Mouse (Mus musculus) urinary bladder, postnatal 4 days (tissue): ENCODE measurements around the gene Zfand4.

Source experiments
- DNase-seq, 2 experiments: peaks; one replicate each; pipeline ENCODE4 v3.0.0; 2021 to 2022; ENCODE audit warnings: low spot score in 2 of 2

Zfand4 gene

GRCm38 (mm10) chr6:116371500-116371899, 107.5 kb downstream of the Zfand4 start:
- DNase-seq = no peak

GRCm38 (mm10) chr6:116374136-116374535, 110.1 kb downstream of the Zfand4 start:
- no peak for DNase-seq

DNA sequence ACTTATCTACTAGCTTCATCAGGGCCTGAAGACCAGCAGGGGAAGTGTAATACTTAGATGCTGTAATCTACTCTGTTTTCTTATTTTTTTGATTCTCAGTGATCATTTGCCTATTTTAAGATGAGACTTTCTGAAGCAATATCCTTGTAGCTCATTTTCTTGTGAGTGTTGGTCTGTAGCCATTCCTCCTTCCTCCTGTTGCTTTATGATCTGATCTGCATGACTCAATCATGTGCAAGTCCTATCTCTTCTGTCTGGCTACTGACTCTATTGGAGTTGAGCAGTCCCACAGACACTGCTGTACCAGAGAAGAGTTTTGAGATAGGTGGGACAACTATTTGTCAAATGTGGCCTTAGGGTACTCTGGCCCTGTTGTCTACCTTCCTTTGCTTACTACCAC, 110.6 kb downstream of the Zfand4 start:
- no peak for DNase-seq

GRCm38 (mm10) chr6:116378892-116379291, 114.9 kb downstream of the Zfand4 start:
- no peak for DNase-seq
